In genomic region chr2:55436261-55437006, GRCm38 (mm10) we compare ENCODE assay signal across 10 mouse cellular contexts. TPM values are rescaled to one million over a fixed set of nuclear protein-coding genes. Genes with fewer than 3 reads are reported as not detected.
DNase-seq lines count a peak whose midpoint lies in the region; ATAC-seq and TF ChIP-seq lines count a peak whose summit lies in the region.
"Had no signal": no experiment of that assay in that cellular context is flagged by ENCODE, and none has a peak within 500 bp of the region (broad histone marks: within the 10 kb centered on the region; RNA-seq: fewer than 3 reads in every experiment).

No protein-coding gene starts in this region.

- TF ChIP-seq CTCF in stomach, postnatal 0 days (IDR thresholded peaks at IDR 0.05; ENCODE audit: low read depth) = no peak

- peak overlapping the region; percentile 54 for H3K4me3 ChIP-seq in midbrain, embryonic 12.5 days
- H3K4me3 ChIP-seq in stomach, postnatal 0 days (ENCODE audit: low read depth, low read length) = peak overlapping the region; percentile 35

- peak overlapping the region; percentile 55 for H3K9ac ChIP-seq in midbrain, embryonic 12.5 days (replicated peaks)
- no peak overlapping the region for H3K9ac ChIP-seq in stomach, postnatal 0 days (ENCODE audit: low read length)

- peaks cover 33% of the 10 kb centered on the region for H3K27me3 ChIP-seq in midbrain, embryonic 12.5 days
- H3K27me3 ChIP-seq in stomach, postnatal 0 days (ENCODE audit: control insufficient read depth, insufficient read depth, low read length) = 0 out of 2 replicates have a peak, but pooled peaks cover 2% of the 10 kb centered on the region

- H3K9me3 ChIP-seq in midbrain, embryonic 12.5 days = no peaks in the 10 kb centered on the region
- H3K9me3 ChIP-seq in stomach, postnatal 0 days (ENCODE audit: control insufficient read depth, low read length) = no peaks in the 10 kb centered on the region

- peak overlapping the region; percentile 93 for H3K4me2 ChIP-seq in midbrain, embryonic 12.5 days (replicated peaks)
- H3K4me2 ChIP-seq in stomach, postnatal 0 days (replicated peaks; ENCODE audit: low read depth) = peak overlapping the region; percentile 55

- H3K36me3 ChIP-seq in midbrain, embryonic 12.5 days = no peaks in the 10 kb centered on the region
- no peaks in the 10 kb centered on the region for H3K36me3 ChIP-seq in stomach, postnatal 0 days (ENCODE audit: control insufficient read depth, insufficient read depth, low read length)

- under 1% methylated on average over 21 of the region's 21 CpGs for WGBS in midbrain, embryonic 12.5 days
- WGBS in stomach, postnatal 0 days = 1% methylated on average over 21 of the region's 21 CpGs

- no peak overlapping the region for H3K27ac ChIP-seq in midbrain, embryonic 12.5 days (replicated peaks)
- H3K27ac ChIP-seq in stomach, postnatal 0 days (replicated peaks) = no peak overlapping the region
- H3K27ac ChIP-seq: macrophage had no signal

- peak; percentile 20 to 41 for DNase-seq in heart, adult 18-20 months
- DNase-seq in heart, adult 8-10 months (ENCODE audit: low spot score) = no peak
- peak; percentile 59 for DNase-seq in cerebellum, adult 8-10 months
- DNase-seq in heart, adult 9 months (ENCODE audit: low spot score in 2 of 2) = peak; percentile 20 to 26
- peak; percentile 33 to 40 for DNase-seq in layer of hippocampus, adult 8-10 months (ENCODE audit: low spot score in 2 of 2)
- DNase-seq in stomach, postnatal 0 days (ENCODE audit: low spot score) = peak; percentile 25
- DNase-seq in yolk sac, embryonic 10.5 days (ENCODE audit: low spot score) = no peak

- peaks cover 20% of the 10 kb centered on the region for H3K4me1 ChIP-seq in midbrain, embryonic 12.5 days
- no peaks in the 10 kb centered on the region for H3K4me1 ChIP-seq in stomach, postnatal 0 days (replicated peaks; ENCODE audit: control insufficient read depth, insufficient read depth)

- ATAC-seq in midbrain, embryonic 12.5 days (ENCODE audit: low FRiP score, low read depth) = peak; percentile 55
- peak; percentile 29; the same call in 1 of the 2 replicates for ATAC-seq in stomach, postnatal 0 days (ENCODE audit: low FRiP score, low TSS enrichment)

- TF ChIP-seq EP300 in stomach, postnatal 0 days (optimal IDR thresholded peaks at IDR 0.05) = no peak

RNA-seq across cellular contexts. Expression of gene Kcnj3, which starts 0.7 kb away (rescaled TPM):
- 10 to 100 TPM; 59.5 to 61.6 TPM for total RNA-seq in heart, adult 18-20 months (2021)
- 10 to 100 TPM; 65.7 to 75.4 (median 69.6) TPM for total RNA-seq in heart, adult 8-10 months (2022)
- 100 to 1,000 TPM; 106 to 119 (median 108) TPM for total RNA-seq in layer of hippocampus, adult 8-10 months (2022)
- 1.6 TPM in 2 replicates for polyA plus RNA-seq in midbrain, embryonic 12.5 days (2016; fragmentation: Nextera tagmentation; extraction: Ambion mirVana)
- polyA plus RNA-seq in stomach, postnatal 0 days (2015; fragmentation: Nextera tagmentation; extraction: Ambion mirVana) = 0.10 and 0.18 TPM in 2 replicates
- total RNA-seq: common myeloid progenitor, adult 5-6 weeks had no signal
- polyA plus RNA-seq: macrophage had no signal

Comparison
In these comparisons a context has a peak if more than half of its experiments do, and no peak if none do; other contexts are left out.
1. DNase-seq: peak in heart, adult 18-20 months (2 of 2), cerebellum, adult 8-10 months (single experiment), heart, adult 9 months (2 of 2), layer of hippocampus, adult 8-10 months (2 of 2) and stomach, postnatal 0 days (single experiment); none in heart, adult 8-10 months (single experiment) and yolk sac, embryonic 10.5 days (single experiment).